Mouse (Mus musculus) hindbrain, embryonic 16.5 days (tissue): Measurements from ENCODE around the gene Mmp8. TPM values are rescaled to one million over a fixed set of nuclear protein-coding genes. Genes with fewer than 3 reads are reported as not detected.

Source experiments
- ATAC-seq: fragments of 200-750 bp; cut with Nextera tagmentation; 2 replicates; pipeline ENCODE4 v1.8.0; 2017; ENCODE audit warnings: moderate TSS enrichment, moderate library complexity
- H3K27ac ChIP-seq: fragments of 300-500 bp; sonication (generic); 2 replicates; pipeline ENCODE4 v1.5.1; 2014; ENCODE audit warnings: low read depth, mild to moderate bottlenecking, control low read depth, low read length, moderate library complexity
- H3K27me3 ChIP-seq: fragments of 300-500 bp; sonication (generic); replicated peaks from 2 replicates; pipeline ENCODE4 v1.6.1; 2014; ENCODE audit warnings: low read length; ENCODE audit not compliant: control insufficient read depth, insufficient read depth
- H3K36me3 ChIP-seq: fragments of 300-500 bp; sonication (generic); 2 replicates; pipeline ENCODE4 v1.6.1; 2014; ENCODE audit warnings: mild to moderate bottlenecking, low read length, moderate library complexity, mixed read lengths; ENCODE audit not compliant: control insufficient read depth, insufficient read depth
- H3K4me1 ChIP-seq: fragments of 300-500 bp; sonication (generic); 2 replicates; pipeline ENCODE4 v1.6.1; 2014; ENCODE audit warnings: low read depth, low read length; ENCODE audit not compliant: control insufficient read depth, insufficient read depth
- H3K4me2 ChIP-seq: fragments of 300-500 bp; sonication (generic); 2 replicates; pipeline ENCODE4 v1.6.1; 2014; ENCODE audit warnings: mild to moderate bottlenecking, low read length, control low read depth, moderate library complexity
- H3K4me3 ChIP-seq: fragments of 300-500 bp; sonication (generic); 2 replicates; pipeline ENCODE4 v1.5.1; 2014; ENCODE audit warnings: mild to moderate bottlenecking, low read length, control low read depth, moderate library complexity
- H3K9ac ChIP-seq: fragments of 300-500 bp; sonication (generic); 2 replicates; pipeline ENCODE4 v1.6.1; 2014; ENCODE audit warnings: low read depth, mild to moderate bottlenecking, control low read depth, low read length, moderate library complexity
- H3K9me3 ChIP-seq: fragments of 300-500 bp; sonication (generic); 2 replicates; pipeline ENCODE4 v1.6.1; 2014; ENCODE audit warnings: mild to moderate bottlenecking, low read length, moderate library complexity; ENCODE audit not compliant: control insufficient read depth
- WGBS: fragments of 180-500 bp; shearing (Covaris S2); extraction: QIAGEN DNeasy Blood & Tissue Kit; methylation state at CpG from one replicate; pipeline ENCODE4 v1.1.7; 2014; 5-methylcytosine and 5-hydroxymethylcytosine counted together
- polyA plus RNA-seq: library from polyadenylated mRNA; unstranded; fragments of >200 nt; fragmentation: Nextera tagmentation; extraction: Ambion mirVana; gene quantifications from 2 replicates; pipeline ENCODE4 v1.2.1, GENCODE M21; 2015

Gene Mmp8
- polyA plus RNA-seq, 1 experiment from 2014 or later, result 0.24 TPM

DNA sequence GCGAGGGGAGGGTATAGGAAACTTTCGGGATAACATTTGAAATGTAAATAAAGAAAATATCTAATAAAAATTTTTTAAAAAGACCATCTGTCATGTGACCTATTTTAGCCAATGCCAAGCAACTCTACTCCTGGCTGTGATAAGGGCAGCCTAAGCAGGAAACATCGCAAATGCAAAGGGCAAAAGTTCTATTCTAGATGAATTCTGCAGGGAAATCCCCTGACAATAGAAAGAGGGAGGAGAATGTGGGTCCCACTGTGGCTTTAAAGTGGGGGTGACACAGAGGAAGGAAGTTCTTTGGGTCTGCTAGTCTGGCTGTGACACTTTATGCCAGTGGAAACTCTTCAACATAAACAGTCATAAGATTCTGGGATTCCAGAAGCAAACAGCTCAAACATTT lies 4.7 kb upstream of the Mmp8 start:
- no peaks in the 10 kb centered on the region for H3K27me3 ChIP-seq
- WGBS, result 79% methylated on average over 3 of the region's 3 CpGs
- no peak overlapping the region for H3K4me2 ChIP-seq
- no peaks in the 10 kb centered on the region for H3K4me1 ChIP-seq
- no peaks in the 10 kb centered on the region for H3K36me3 ChIP-seq
- no peaks in the 10 kb centered on the region for H3K9me3 ChIP-seq
- ATAC-seq, result no peak
- H3K27ac ChIP-seq, result no peak overlapping the region
- no peak overlapping the region for H3K9ac ChIP-seq
- H3K4me3 ChIP-seq, result no peak overlapping the region

DNA sequence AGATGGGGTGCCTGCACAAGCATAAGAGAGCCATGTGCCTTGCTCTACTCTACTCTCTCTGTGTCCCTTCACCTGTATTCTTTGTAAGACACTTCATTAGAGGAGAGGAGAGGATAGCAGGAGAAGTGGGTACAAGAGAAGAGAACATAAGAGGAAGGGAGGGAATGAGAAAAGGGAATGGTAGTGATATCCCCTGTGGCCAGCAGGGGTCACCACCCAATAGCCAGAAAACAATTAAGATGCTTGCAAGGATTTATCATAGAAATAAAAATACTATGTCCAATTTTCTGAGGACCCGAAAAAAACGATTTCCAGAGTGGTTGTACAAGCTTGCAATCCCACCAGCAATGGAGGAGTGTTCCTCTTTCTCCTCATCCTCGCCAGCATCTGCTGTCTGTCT lies 3.9 kb upstream of the Mmp8 start:
- no peaks in the 10 kb centered on the region for H3K27me3 ChIP-seq
- no peaks in the 10 kb centered on the region for H3K4me1 ChIP-seq
- H3K4me2 ChIP-seq, result no peak overlapping the region
- ATAC-seq, result no peak
- H3K27ac ChIP-seq, result no peak overlapping the region
- WGBS, result 39% methylated on average over 3 of the region's 3 CpGs
- no peak overlapping the region for H3K4me3 ChIP-seq
- H3K36me3 ChIP-seq, result no peaks in the 10 kb centered on the region
- no peak overlapping the region for H3K9ac ChIP-seq
- H3K9me3 ChIP-seq, result no peaks in the 10 kb centered on the region

DNA sequence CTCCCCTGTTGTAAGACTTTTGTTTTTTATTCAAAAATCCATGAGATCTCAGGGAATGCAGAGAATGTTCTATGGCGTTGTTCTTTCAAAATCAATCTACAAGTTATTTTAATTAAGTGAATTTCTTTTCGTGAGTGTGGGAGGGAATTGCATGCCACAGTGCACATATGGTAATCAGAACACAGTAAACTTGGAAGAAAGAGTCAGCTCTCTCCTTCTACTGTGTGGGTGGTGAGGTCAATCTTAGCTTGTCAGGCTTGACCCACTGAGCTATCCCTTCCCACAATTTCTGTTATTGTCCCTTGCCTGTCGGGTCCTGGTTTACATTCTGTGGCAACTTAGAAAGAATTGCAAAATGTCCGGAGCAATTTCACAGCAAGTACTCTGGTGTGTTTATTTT lies 1.8 kb downstream of the Mmp8 start:
- no peaks in the 10 kb centered on the region for H3K36me3 ChIP-seq
- H3K4me1 ChIP-seq, result no peaks in the 10 kb centered on the region
- H3K9ac ChIP-seq, result no peak overlapping the region
- no peak for ATAC-seq
- H3K27ac ChIP-seq, result no peak overlapping the region
- no peak overlapping the region for H3K4me2 ChIP-seq
- H3K9me3 ChIP-seq, result no peaks in the 10 kb centered on the region
- 66% methylated on average over 4 of the region's 4 CpGs for WGBS
- H3K4me3 ChIP-seq, result no peak overlapping the region
- H3K27me3 ChIP-seq, result no peaks in the 10 kb centered on the region

DNA sequence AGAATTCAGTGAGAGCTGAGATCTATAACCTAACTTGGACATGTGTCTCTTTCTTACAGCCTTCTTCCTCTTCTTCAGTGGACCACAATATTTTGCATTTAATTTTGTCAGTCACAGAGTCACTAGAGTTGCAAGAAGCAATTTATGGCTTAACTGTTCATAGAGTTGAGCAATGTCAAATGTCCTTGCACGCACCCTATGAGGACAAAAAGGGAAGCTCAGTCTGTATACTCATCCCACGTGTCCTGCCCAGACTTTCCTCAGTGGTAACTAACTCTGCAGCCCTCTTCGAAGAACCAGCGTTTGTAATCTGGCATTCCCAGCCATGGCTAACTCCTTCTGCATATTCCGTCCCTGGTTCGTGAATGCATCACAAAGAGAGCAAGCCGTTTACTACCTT lies 9.1 kb downstream of the Mmp8 start:
- Histone ChIP-seq H3K4me3 (no peak overlapping the region), H3K27me3 (no peaks in the 10 kb centered on the region), H3K9me3 (no peaks in the 10 kb centered on the region), H3K36me3 (no peaks in the 10 kb centered on the region), H3K4me1 (no peaks in the 10 kb centered on the region), H3K27ac (no peak overlapping the region), H3K4me2 (no peak overlapping the region), H3K9ac (no peak overlapping the region)
- 78% methylated on average over 7 of the region's 7 CpGs for WGBS
- ATAC-seq, result no peak

DNA sequence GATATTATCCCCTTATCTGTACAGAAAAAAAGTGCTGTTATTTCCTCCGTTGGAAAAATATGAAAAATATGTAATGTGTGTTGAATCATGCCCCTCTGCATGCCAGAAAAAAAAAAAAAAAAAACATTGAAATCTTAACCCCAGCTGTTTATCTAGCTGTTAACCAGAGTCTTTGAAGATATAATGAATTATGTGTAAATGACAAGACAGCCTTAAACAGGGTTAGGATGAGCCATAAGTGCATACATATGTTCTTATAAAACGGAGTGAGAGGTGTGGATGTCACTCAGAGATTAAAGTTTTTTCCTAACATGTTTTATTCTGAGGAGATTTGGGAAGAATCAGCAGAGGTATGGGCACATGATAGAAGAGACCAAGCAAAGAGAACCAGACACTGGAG lies 9.7 kb downstream of the Mmp8 start:
- ATAC-seq, result no peak
- Histone ChIP-seq H3K9ac (no peak overlapping the region), H3K4me1 (no peaks in the 10 kb centered on the region), H3K27ac (no peak overlapping the region), H3K4me2 (no peak overlapping the region), H3K4me3 (no peak overlapping the region), H3K27me3 (no peaks in the 10 kb centered on the region), H3K9me3 (no peaks in the 10 kb centered on the region), H3K36me3 (no peaks in the 10 kb centered on the region)
- 82% methylated on average over 2 of the region's 2 CpGs for WGBS

DNA sequence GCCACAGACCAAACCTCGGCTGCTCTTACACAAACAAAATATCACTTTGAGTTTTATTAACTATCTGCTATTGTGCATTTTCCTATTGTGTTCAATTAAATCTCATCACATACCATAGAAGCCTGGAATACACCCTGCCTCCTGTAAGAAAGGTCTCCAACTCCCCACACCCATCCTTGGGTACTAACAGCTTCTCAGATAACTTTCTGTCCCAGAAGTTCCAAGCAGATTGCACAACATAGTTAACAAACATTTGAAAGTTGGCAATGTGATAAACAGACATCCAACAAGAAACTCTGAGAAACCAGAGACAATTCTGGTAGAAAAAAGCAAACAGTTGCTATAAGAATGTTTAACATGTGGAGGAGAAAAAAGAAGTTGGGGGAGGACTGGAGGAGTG lies 12.2 kb downstream of the Mmp8 start:
- ATAC-seq, result no peak

DNA sequence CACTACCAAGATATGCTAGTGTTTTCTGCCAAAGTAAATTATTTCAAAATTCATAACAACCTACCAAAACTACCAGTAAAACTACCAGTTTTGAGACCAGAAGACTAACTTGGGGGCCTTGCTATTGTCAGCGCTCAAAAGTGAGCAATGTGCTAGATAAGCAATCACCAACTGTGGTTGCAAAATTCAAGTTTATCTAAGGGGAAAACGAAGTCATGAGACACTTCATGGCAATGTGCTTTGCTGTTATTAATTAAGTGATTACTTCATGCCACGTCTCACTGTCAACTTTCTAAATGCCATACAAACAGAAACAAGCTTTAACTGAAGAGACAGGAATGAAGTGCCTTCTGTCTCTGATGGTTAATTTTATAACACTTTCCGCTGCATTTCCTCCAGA lies 12.9 kb downstream of the Mmp8 start, which contains the start of gene Mmp27:
Gene Mmp27, plus strand, starts transcription at position 235 of the 400 bp plus-strand sequence.
- no peaks in the 10 kb centered on the region for H3K36me3 ChIP-seq
- H3K4me3 ChIP-seq, result no peak within 1 kb of the TSS
- H3K9me3 ChIP-seq, result no peaks in the 10 kb centered on the region
- no peak within 1 kb of the TSS for H3K27ac ChIP-seq
- H3K9ac ChIP-seq, result no peak within 1 kb of the TSS
- ATAC-seq, result no peak
- no peaks in the 10 kb centered on the region for H3K27me3 ChIP-seq
- H3K4me1 ChIP-seq, result no peaks in the 10 kb centered on the region
- WGBS, result 84% methylated on average over 4 of the region's 4 CpGs
- H3K4me2 ChIP-seq, result no peak within 1 kb of the TSS

More for the DNA sequence above, 12.2 kb downstream of the Mmp8 start:
- H3K9me3 ChIP-seq, result no peaks in the 10 kb centered on the region
- H3K9ac ChIP-seq, result no peak overlapping the region
- H3K27ac ChIP-seq, result no peak overlapping the region
- WGBS, result 86% methylated on average over 1 of the region's 1 CpGs
- no peak overlapping the region for H3K4me3 ChIP-seq
- H3K4me1 ChIP-seq, result no peaks in the 10 kb centered on the region
- no peak overlapping the region for H3K4me2 ChIP-seq
- no peaks in the 10 kb centered on the region for H3K36me3 ChIP-seq
- H3K27me3 ChIP-seq, result no peaks in the 10 kb centered on the region

DNA sequence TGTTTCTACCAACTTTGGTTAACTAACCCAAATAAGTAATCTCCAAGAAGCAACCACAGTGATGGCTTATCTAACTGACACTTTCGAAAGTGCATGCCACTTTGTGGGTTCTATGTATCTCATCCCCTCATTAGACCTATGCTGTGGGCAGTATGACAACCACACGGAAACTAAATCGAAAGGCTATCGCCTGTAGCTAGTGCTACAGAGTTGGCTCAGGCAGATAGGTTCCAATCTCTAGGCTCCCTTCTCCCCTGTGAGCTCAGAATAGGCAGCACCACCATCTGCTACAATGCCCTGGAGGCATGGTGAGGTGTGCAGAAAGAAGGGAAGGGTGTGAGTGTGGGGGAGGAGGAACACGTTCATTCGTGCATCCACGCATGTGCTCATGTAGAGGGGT lies 13.9 kb downstream of the Mmp8 start:
- Histone ChIP-seq H3K36me3 (no peaks in the 10 kb centered on the region), H3K4me2 (no peak overlapping the region), H3K9ac (no peak overlapping the region), H3K27ac (no peak overlapping the region), H3K4me3 (no peak overlapping the region), H3K4me1 (no peaks in the 10 kb centered on the region), H3K27me3 (no peaks in the 10 kb centered on the region), H3K9me3 (no peaks in the 10 kb centered on the region)
- ATAC-seq, result no peak
- 88% methylated on average over 7 of the region's 7 CpGs for WGBS

DNA sequence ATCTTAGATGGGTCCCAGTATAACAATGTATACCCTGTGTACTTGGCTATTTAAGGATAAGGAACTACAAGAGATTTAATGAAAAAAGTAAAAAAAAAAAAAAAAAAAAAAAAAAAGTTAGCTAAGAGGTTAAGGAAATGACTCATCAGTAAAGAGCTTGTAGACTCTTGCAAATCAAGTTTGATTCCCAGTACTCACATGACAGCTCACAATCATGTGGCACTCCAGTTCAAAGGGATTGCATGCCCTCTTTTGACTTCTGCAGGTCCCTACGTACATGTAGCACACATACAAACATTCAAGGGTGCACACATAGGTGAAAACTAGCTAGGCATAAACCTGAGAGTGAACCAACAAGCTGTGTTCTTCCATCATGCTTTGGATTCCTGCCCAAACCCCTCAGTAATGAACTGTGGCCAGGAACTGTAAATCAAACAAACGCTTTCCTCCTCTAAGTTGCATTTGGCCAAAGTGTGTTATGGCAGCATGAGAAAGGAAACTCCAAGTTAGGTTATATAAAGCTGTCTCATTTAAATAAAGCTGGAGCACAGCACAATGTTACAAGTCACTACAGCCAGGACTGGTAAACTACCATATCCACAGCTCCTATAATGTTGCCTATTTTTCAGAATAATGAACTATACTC lies 14.5 kb downstream of the Mmp8 start:
- ATAC-seq, result no peak
- Histone ChIP-seq H3K9ac (no peak overlapping the region), H3K27ac (no peak overlapping the region), H3K4me2 (no peak overlapping the region), H3K36me3 (no peaks in the 10 kb centered on the region), H3K9me3 (no peaks in the 10 kb centered on the region), H3K4me1 (no peaks in the 10 kb centered on the region), H3K4me3 (no peak overlapping the region), H3K27me3 (no peaks in the 10 kb centered on the region)
- 79% methylated on average over 2 of the region's 2 CpGs for WGBS

DNA sequence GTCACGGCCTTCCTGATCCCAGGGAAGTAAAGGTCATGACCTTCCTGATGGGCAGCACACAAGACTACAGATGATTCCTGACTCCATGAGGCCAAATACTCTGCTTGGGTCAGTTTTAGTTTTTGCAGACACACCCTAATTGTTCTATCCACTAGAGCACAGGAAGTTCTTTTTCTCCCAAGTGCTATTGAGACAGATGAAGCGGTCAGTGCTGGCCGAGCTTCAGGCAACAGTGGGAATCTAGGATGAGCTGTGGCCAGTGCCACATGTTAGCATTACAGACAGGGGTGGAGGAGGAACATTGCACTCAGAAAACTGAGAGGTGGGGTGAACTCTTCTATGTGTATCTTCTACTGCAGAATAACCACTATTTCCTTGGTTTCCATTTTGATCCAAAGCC lies 17.3 kb downstream of the Mmp8 start:
- no peak overlapping the region for H3K4me2 ChIP-seq
- H3K27me3 ChIP-seq, result no peaks in the 10 kb centered on the region
- no peak overlapping the region for H3K27ac ChIP-seq
- no peaks in the 10 kb centered on the region for H3K4me1 ChIP-seq
- no peaks in the 10 kb centered on the region for H3K36me3 ChIP-seq
- no peak overlapping the region for H3K9ac ChIP-seq
- ATAC-seq, result no peak
- no peaks in the 10 kb centered on the region for H3K9me3 ChIP-seq
- no peak overlapping the region for H3K4me3 ChIP-seq
- WGBS, result 81% methylated on average over 3 of the region's 3 CpGs
